Mouse (Mus musculus): Measurements from ENCODE around the gene Mia. TPM values are rescaled to one million over a fixed set of nuclear protein-coding genes. Genes with fewer than 3 reads are reported as not detected.

Gene Mia
- polyA plus RNA-seq, 1 experiment from 2014 or later: 1.0 TPM

- Histone ChIP-seq H3K4me1 (peaks cover 3% of the 10 kb centered on the region; the same call in 1 of the 2 replicates), H3K27ac (peak overlapping the region; percentile 92), H3K36me3 (peaks cover 24% of the 10 kb centered on the region), H3K27me3 (ENCODE audit: insufficient read depth, poor library complexity, severe bottlenecking) (no peaks in the 10 kb centered on the region), H3K9me3 (no peaks in the 10 kb centered on the region), H3K4me3 (peak overlapping the region; percentile 76)
- no peak for DNase-seq (ENCODE audit: low spot score)
- WGBS: 45% methylated on average over 16 of the region's 16 CpGs
Observed at GRCm38 (mm10) chr7:27179217-27179918, 1.6 kb downstream of the Mia start.

GRCm38 (mm10) chr7:27178324-27179216, 2.4 kb downstream of the Mia start, which contains the start of gene Rab4b:
TSS of gene Rab4b (minus strand) at chr7:27178896.
- under 1% methylated on average over 53 of the region's 53 CpGs for WGBS
- Histone ChIP-seq H3K27ac (peak within 1 kb of the TSS; percentile 92), H3K4me1 (peaks cover 3% of the 10 kb centered on the region; the same call in 1 of the 2 replicates), H3K4me3 (peak within 1 kb of the TSS; percentile 76), H3K36me3 (peaks cover 26% of the 10 kb centered on the region), H3K27me3 (ENCODE audit: insufficient read depth, poor library complexity, severe bottlenecking) (no peaks in the 10 kb centered on the region), H3K9me3 (no peaks in the 10 kb centered on the region)
- peak; percentile 100 for DNase-seq (ENCODE audit: low spot score)

GRCm38 (mm10) chr7:27177942-27178323, 3.0 kb downstream of the Mia start:
- Histone ChIP-seq H3K27me3 (ENCODE audit: insufficient read depth, poor library complexity, severe bottlenecking) (no peaks in the 10 kb centered on the region), H3K27ac (peak overlapping the region; percentile 92), H3K4me1 (peaks cover 3% of the 10 kb centered on the region; the same call in 1 of the 2 replicates), H3K36me3 (peaks cover 26% of the 10 kb centered on the region), H3K9me3 (no peaks in the 10 kb centered on the region), H3K4me3 (peak overlapping the region; percentile 76)
- WGBS: 24% methylated on average over 4 of the region's 4 CpGs
- DNase-seq (ENCODE audit: low spot score): no peak

GRCm38 (mm10) chr7:27174896-27175295, 6.1 kb downstream of the Mia start:
- Histone ChIP-seq H3K9me3 (no peaks in the 10 kb centered on the region), H3K27me3 (ENCODE audit: insufficient read depth, poor library complexity, severe bottlenecking) (no peaks in the 10 kb centered on the region), H3K4me1 (peaks cover 3% of the 10 kb centered on the region; the same call in 1 of the 2 replicates), H3K4me3 (no peak overlapping the region), H3K27ac (no peak overlapping the region), H3K36me3 (peaks cover 39% of the 10 kb centered on the region)
- WGBS: 92% methylated on average over 7 of the region's 7 CpGs
- no peak for DNase-seq (ENCODE audit: low spot score)

GRCm38 (mm10) chr7:27174496-27174895, 6.5 kb downstream of the Mia start:
- Histone ChIP-seq H3K9me3 (no peaks in the 10 kb centered on the region), H3K36me3 (peaks cover 39% of the 10 kb centered on the region), H3K4me3 (no peak overlapping the region), H3K27me3 (ENCODE audit: insufficient read depth, poor library complexity, severe bottlenecking) (no peaks in the 10 kb centered on the region), H3K4me1 (peaks cover 3% of the 10 kb centered on the region; the same call in 1 of the 2 replicates), H3K27ac (no peak overlapping the region)
- no peak for DNase-seq (ENCODE audit: low spot score)
- 92% methylated on average over 15 of the region's 15 CpGs for WGBS

GRCm38 (mm10) chr7:27170981-27171380, 10.0 kb downstream of the Mia start:
- Histone ChIP-seq H3K27me3 (ENCODE audit: insufficient read depth, poor library complexity, severe bottlenecking) (no peaks in the 10 kb centered on the region), H3K4me3 (no peak overlapping the region), H3K4me1 (peaks cover 9% of the 10 kb centered on the region; the same call in 1 of the 2 replicates), H3K27ac (no peak overlapping the region), H3K9me3 (no peaks in the 10 kb centered on the region), H3K36me3 (peaks cover 43% of the 10 kb centered on the region)
- 88% methylated on average over 3 of the region's 3 CpGs for WGBS
- no peak for DNase-seq (ENCODE audit: low spot score)

GRCm38 (mm10) chr7:27168371-27168770, 12.6 kb downstream of the Mia start:
- Histone ChIP-seq H3K9me3 (no peaks in the 10 kb centered on the region), H3K4me3 (no peak overlapping the region), H3K36me3 (peaks cover 41% of the 10 kb centered on the region), H3K27ac (no peak overlapping the region), H3K4me1 (peaks cover 32% of the 10 kb centered on the region), H3K27me3 (ENCODE audit: insufficient read depth, poor library complexity, severe bottlenecking) (no peaks in the 10 kb centered on the region)
- no peak for DNase-seq (ENCODE audit: low spot score)
- 86% methylated on average over 5 of the region's 5 CpGs for WGBS

GRCm38 (mm10) chr7:27167475-27168094, 13.4 kb downstream of the Mia start:
- no peaks in the 10 kb centered on the region for H3K27me3 ChIP-seq (ENCODE audit: insufficient read depth, poor library complexity, severe bottlenecking)
- peaks cover 40% of the 10 kb centered on the region for H3K4me1 ChIP-seq
- no peaks in the 10 kb centered on the region for H3K9me3 ChIP-seq
- no peak for DNase-seq (ENCODE audit: low spot score)
- peak overlapping the region; percentile 80 for H3K4me3 ChIP-seq
- peaks cover 41% of the 10 kb centered on the region for H3K36me3 ChIP-seq
- peak overlapping the region; percentile 98 for H3K27ac ChIP-seq
- WGBS: 80% methylated on average over 11 of the region's 11 CpGs

- H3K9me3 ChIP-seq: no peaks in the 10 kb centered on the region
- WGBS: 2% methylated on average over 61 of the region's 61 CpGs
- peaks cover 44% of the 10 kb centered on the region for H3K4me1 ChIP-seq
Observed at GRCm38 (mm10) chr7:27166614-27167474, 14.1 kb downstream of the Mia start, which contains the start of gene Egln2. TSS of gene Egln2 (minus strand) at chr7:27166802.

GRCm38 (mm10) chr7:27166229-27166613, 14.7 kb downstream of the Mia start:
- WGBS: under 1% methylated on average over 41 of the region's 43 CpGs
- H3K9me3 ChIP-seq: no peaks in the 10 kb centered on the region
- peaks cover 48% of the 10 kb centered on the region for H3K36me3 ChIP-seq
- peak overlapping the region; percentile 80 for H3K4me3 ChIP-seq
- peak overlapping the region; percentile 98 for H3K27ac ChIP-seq
- DNase-seq (ENCODE audit: low spot score): peak; percentile 94
- H3K27me3 ChIP-seq (ENCODE audit: insufficient read depth, poor library complexity, severe bottlenecking): no peaks in the 10 kb centered on the region
- peaks cover 50% of the 10 kb centered on the region for H3K4me1 ChIP-seq

More at GRCm38 (mm10) chr7:27166614-27167474, 14.1 kb downstream of the Mia start, which contains the start of gene Egln2:
- Histone ChIP-seq H3K27ac (peak within 1 kb of the TSS; percentile 98), H3K4me3 (peak within 1 kb of the TSS; percentile 80), H3K27me3 (ENCODE audit: insufficient read depth, poor library complexity, severe bottlenecking) (no peaks in the 10 kb centered on the region), H3K36me3 (peaks cover 44% of the 10 kb centered on the region)
- DNase-seq (ENCODE audit: low spot score): peak; percentile 98

- Histone ChIP-seq H3K27ac (peak overlapping the region; percentile 98), H3K27me3 (ENCODE audit: insufficient read depth, poor library complexity, severe bottlenecking) (no peaks in the 10 kb centered on the region), H3K4me3 (peak overlapping the region; percentile 80), H3K4me1 (peaks cover 53% of the 10 kb centered on the region), H3K36me3 (peaks cover 46% of the 10 kb centered on the region), H3K9me3 (no peaks in the 10 kb centered on the region)
- 4% methylated on average over 8 of the region's 8 CpGs for WGBS
- DNase-seq (ENCODE audit: low spot score): no peak
Observed at GRCm38 (mm10) chr7:27165696-27166095, 15.3 kb downstream of the Mia start.
